Mouse (Mus musculus): ENCODE results near the gene Nfia. TPM values are rescaled to one million over a fixed set of nuclear protein-coding genes. Genes with fewer than 3 reads are reported as not detected.

The Nfia gene
- polyA plus RNA-seq, 2 experiments, result 51.9 to 71.2 TPM

DNA sequence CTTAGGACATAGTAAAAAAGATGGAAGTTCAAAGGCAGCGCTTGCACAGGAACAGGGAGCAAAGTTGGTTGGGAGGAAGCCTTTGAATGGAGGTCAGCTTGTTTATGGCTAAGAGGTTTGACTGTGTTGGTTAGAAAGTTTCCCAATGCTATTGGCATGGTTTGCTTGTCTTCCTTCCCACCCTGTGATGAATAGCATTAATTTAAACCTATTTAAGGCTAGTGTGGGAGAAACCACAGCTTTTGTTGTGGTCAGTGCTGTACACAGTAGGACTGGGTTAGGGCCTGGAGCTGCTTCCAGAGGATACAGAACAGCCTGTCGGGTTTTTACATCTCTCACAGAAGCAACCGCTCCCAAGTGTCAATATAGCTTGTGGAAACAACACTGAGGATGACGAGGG is 16.0 kb downstream of the Nfia start:
- WGBS, result 73% methylated on average over 4 of the region's 4 CpGs

DNA sequence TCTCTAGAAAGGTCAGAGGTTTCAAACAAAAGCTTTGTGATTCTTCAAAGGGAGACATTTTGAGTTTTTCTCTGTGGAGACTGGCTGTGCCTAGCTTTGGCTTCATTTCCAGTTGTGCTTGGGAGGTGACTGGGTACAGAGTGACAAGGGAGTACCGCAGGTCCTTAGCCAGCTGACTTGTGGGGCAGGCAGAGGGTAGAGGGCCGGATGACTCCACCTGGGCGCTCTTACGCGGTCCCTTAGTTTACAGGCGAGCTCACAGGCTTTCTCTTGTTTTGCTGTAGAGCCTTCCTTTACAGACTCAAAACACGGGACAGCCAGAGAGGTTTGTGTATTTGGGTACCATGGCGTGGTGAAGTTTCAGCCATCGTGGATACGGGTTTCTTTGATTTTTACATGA is 21.4 kb downstream of the Nfia start:
- H3K4me3 ChIP-seq (replicated peaks; ENCODE audit: low read length), result no peak overlapping the region
- H3K27me3 ChIP-seq (ENCODE audit: control insufficient read depth, insufficient read depth, low read length), result no peaks in the 10 kb centered on the region
- H3K4me1 ChIP-seq (ENCODE audit: control insufficient read depth, insufficient read depth, low read length), result peaks cover 5% of the 10 kb centered on the region; the same call in 1 of the 2 replicates
- TF ChIP-seq POLR2A (IDR thresholded peaks at IDR 0.05; ENCODE audit: borderline replicate concordance, extremely low read depth, insufficient read depth, insufficient read length), result no peak
- H3K27ac ChIP-seq (replicated peaks; ENCODE audit: low read depth, low read length), result no peak overlapping the region
- H3K9ac ChIP-seq (ENCODE audit: low read depth, low read length, severe bottlenecking), result no peak overlapping the region
- H3K9me3 ChIP-seq (ENCODE audit: control insufficient read depth, low read length), result no peaks in the 10 kb centered on the region
- H3K36me3 ChIP-seq (ENCODE audit: control insufficient read depth, insufficient read depth, low read length), result peaks cover 51% of the 10 kb centered on the region
- DNase-seq (ENCODE audit: low spot score) (no peak), ATAC-seq (ENCODE audit: low FRiP score, low read depth) (no peak)
- H3K4me2 ChIP-seq (replicated peaks; ENCODE audit: low read depth, low read length, severe bottlenecking), result no peak overlapping the region
- 78% methylated on average over 10 of the region's 10 CpGs for WGBS

More for the DNA sequence above, 16.0 kb downstream of the Nfia start:
- TF ChIP-seq POLR2A (IDR thresholded peaks at IDR 0.05; ENCODE audit: borderline replicate concordance, extremely low read depth, insufficient read depth, insufficient read length), result no peak
- Histone ChIP-seq H3K27me3 (ENCODE audit: control insufficient read depth, insufficient read depth, low read length) (no peaks in the 10 kb centered on the region), H3K27ac (replicated peaks; ENCODE audit: low read depth, low read length) (no peak overlapping the region), H3K36me3 (ENCODE audit: control insufficient read depth, insufficient read depth, low read length) (peaks cover 54% of the 10 kb centered on the region), H3K9ac (ENCODE audit: low read depth, low read length, severe bottlenecking) (no peak overlapping the region), H3K4me2 (replicated peaks; ENCODE audit: low read depth, low read length, severe bottlenecking) (no peak overlapping the region), H3K4me1 (ENCODE audit: control insufficient read depth, insufficient read depth, low read length) (peaks cover 16% of the 10 kb centered on the region; the same call in 1 of the 2 replicates), H3K4me3 (replicated peaks; ENCODE audit: low read length) (no peak overlapping the region), H3K9me3 (ENCODE audit: control insufficient read depth, low read length) (no peaks in the 10 kb centered on the region)
- ATAC-seq (ENCODE audit: low FRiP score, low read depth) (no peak), DNase-seq (ENCODE audit: low spot score) (no peak)

DNA sequence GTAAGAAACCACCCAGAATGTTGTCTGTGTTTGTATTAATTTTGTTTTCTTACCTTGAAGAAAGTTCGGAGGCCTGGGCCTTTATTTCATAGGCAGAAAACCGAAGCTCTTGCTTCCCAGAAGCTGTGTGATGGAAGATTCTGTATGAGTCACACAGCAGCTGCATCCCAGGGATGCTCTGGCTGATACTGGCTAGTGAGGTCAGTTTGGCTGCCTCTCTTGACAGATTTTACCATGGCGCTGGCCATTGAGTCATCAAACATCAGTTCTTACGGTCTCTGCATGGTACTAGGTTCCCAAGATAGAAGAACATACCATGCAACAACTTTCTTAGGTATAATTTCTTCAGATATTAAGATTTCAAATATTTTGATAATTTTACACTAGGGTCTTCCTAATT is 22.3 kb downstream of the Nfia start:
- no peak for ATAC-seq (ENCODE audit: low FRiP score, low read depth)
- Histone ChIP-seq H3K9me3 (ENCODE audit: control insufficient read depth, low read length) (no peaks in the 10 kb centered on the region), H3K4me3 (replicated peaks; ENCODE audit: low read length) (no peak overlapping the region), H3K27ac (replicated peaks; ENCODE audit: low read depth, low read length) (no peak overlapping the region), H3K27me3 (ENCODE audit: control insufficient read depth, insufficient read depth, low read length) (no peaks in the 10 kb centered on the region), H3K36me3 (ENCODE audit: control insufficient read depth, insufficient read depth, low read length) (peaks cover 47% of the 10 kb centered on the region), H3K9ac (ENCODE audit: low read depth, low read length, severe bottlenecking) (no peak overlapping the region), H3K4me2 (replicated peaks; ENCODE audit: low read depth, low read length, severe bottlenecking) (no peak overlapping the region), H3K4me1 (ENCODE audit: control insufficient read depth, insufficient read depth, low read length) (peaks cover 5% of the 10 kb centered on the region; the same call in 1 of the 2 replicates)
- no peak for TF ChIP-seq POLR2A (IDR thresholded peaks at IDR 0.05; ENCODE audit: borderline replicate concordance, extremely low read depth, insufficient read depth, insufficient read length)
- no peak for DNase-seq (ENCODE audit: low spot score)
- WGBS, result 91% methylated on average over 4 of the region's 4 CpGs

- Histone ChIP-seq H3K4me1 (ENCODE audit: control insufficient read depth, insufficient read depth, low read length) (peaks cover 5% of the 10 kb centered on the region; the same call in 1 of the 2 replicates), H3K9me3 (ENCODE audit: control insufficient read depth, low read length) (no peaks in the 10 kb centered on the region), H3K27me3 (ENCODE audit: control insufficient read depth, insufficient read depth, low read length) (no peaks in the 10 kb centered on the region), H3K27ac (replicated peaks; ENCODE audit: low read depth, low read length) (no peak overlapping the region), H3K4me2 (replicated peaks; ENCODE audit: low read depth, low read length, severe bottlenecking) (no peak overlapping the region), H3K36me3 (ENCODE audit: control insufficient read depth, insufficient read depth, low read length) (peaks cover 47% of the 10 kb centered on the region), H3K9ac (ENCODE audit: low read depth, low read length, severe bottlenecking) (no peak overlapping the region), H3K4me3 (replicated peaks; ENCODE audit: low read length) (no peak overlapping the region)
- no peak for DNase-seq (ENCODE audit: low spot score)
- 73% methylated on average over 5 of the region's 5 CpGs for WGBS
- ATAC-seq (ENCODE audit: low FRiP score, low read depth), result no peak
- no peak for TF ChIP-seq POLR2A (IDR thresholded peaks at IDR 0.05; ENCODE audit: borderline replicate concordance, extremely low read depth, insufficient read depth, insufficient read length)
These were observed 23.4 kb downstream of the Nfia start for GRCm38 (mm10) chr4:97795957-97796356.

DNA sequence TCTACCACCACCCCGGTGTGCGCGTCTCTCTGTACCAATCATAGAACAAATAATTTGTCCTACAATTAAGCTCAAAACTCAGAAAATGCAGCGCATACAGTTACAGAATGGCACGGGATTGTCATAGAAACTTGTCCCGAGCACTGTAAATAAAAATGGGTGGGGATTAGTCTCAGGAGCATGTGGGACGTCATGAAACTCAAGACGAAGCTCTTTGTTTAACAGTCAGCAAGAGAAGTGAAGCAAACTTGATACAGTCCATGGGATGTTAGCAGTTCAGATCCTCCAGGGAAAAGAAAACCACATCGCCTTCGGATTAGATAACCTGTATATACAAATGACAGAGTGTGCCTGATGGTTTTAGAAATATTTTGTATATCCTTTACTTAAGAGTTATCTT is 24.0 kb downstream of the Nfia start:
- H3K4me1 ChIP-seq (ENCODE audit: control insufficient read depth, insufficient read depth, low read length), result peaks cover 5% of the 10 kb centered on the region; the same call in 1 of the 2 replicates
- H3K4me3 ChIP-seq (replicated peaks; ENCODE audit: low read length), result no peak overlapping the region
- H3K27me3 ChIP-seq (ENCODE audit: control insufficient read depth, insufficient read depth, low read length), result no peaks in the 10 kb centered on the region
- H3K9me3 ChIP-seq (ENCODE audit: control insufficient read depth, low read length), result no peaks in the 10 kb centered on the region
- no peak for TF ChIP-seq POLR2A (IDR thresholded peaks at IDR 0.05; ENCODE audit: borderline replicate concordance, extremely low read depth, insufficient read depth, insufficient read length)
- no peak for DNase-seq (ENCODE audit: low spot score)
- H3K9ac ChIP-seq (ENCODE audit: low read depth, low read length, severe bottlenecking), result no peak overlapping the region
- no peak overlapping the region for H3K4me2 ChIP-seq (replicated peaks; ENCODE audit: low read depth, low read length, severe bottlenecking)
- no peak overlapping the region for H3K27ac ChIP-seq (replicated peaks; ENCODE audit: low read depth, low read length)
- peaks cover 52% of the 10 kb centered on the region for H3K36me3 ChIP-seq (ENCODE audit: control insufficient read depth, insufficient read depth, low read length)
- WGBS, result 74% methylated on average over 10 of the region's 10 CpGs
- no peak for ATAC-seq (ENCODE audit: low FRiP score, low read depth)

DNA sequence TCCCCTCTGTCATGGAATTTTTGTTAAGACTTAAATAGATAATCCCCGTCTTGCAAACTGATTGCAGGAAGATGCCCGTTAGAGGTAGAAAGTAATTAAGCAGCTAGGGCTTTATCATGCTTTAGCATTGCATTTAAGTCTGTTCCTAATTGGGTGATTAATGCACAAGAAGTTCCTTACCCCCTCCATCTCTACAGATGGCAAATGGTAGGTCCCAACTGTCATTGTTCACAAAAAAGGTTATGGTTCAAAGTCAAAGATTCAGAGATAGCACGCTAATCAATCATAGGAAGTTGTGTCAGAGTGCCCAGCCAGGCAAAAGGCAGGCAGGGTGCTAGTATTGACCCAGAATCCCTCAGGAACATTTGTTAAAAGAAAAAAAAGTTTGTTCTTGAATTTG is 31.3 kb downstream of the Nfia start:
- Histone ChIP-seq H3K9me3 (ENCODE audit: control insufficient read depth, low read length) (no peaks in the 10 kb centered on the region), H3K4me1 (ENCODE audit: control insufficient read depth, insufficient read depth, low read length) (0 out of 2 replicates have a peak, but pooled peaks cover under 1% of the 10 kb centered on the region), H3K9ac (ENCODE audit: low read depth, low read length, severe bottlenecking) (no peak overlapping the region), H3K4me3 (replicated peaks; ENCODE audit: low read length) (no peak overlapping the region), H3K4me2 (replicated peaks; ENCODE audit: low read depth, low read length, severe bottlenecking) (no peak overlapping the region), H3K36me3 (ENCODE audit: control insufficient read depth, insufficient read depth, low read length) (peaks cover 35% of the 10 kb centered on the region), H3K27me3 (ENCODE audit: control insufficient read depth, insufficient read depth, low read length) (no peaks in the 10 kb centered on the region), H3K27ac (replicated peaks; ENCODE audit: low read depth, low read length) (no peak overlapping the region)
- DNase-seq (ENCODE audit: low spot score) (no peak), ATAC-seq (ENCODE audit: low FRiP score, low read depth) (no peak)
- WGBS, result 80% methylated on average over 3 of the region's 3 CpGs
- no peak for TF ChIP-seq POLR2A (IDR thresholded peaks at IDR 0.05; ENCODE audit: borderline replicate concordance, extremely low read depth, insufficient read depth, insufficient read length)

Measured in limb, embryonic 14.5 days (tissue).